Mouse (Mus musculus) stomach, embryonic 16.5 days (tissue): ENCODE results near the gene Cmas. TPM values are rescaled to one million over a fixed set of nuclear protein-coding genes. Genes with fewer than 3 reads are reported as not detected.
A peak's percentile ranks its signal among the peaks of the same experiment; 100 is the strongest.

Source experiments
- ATAC-seq: fragments of 200-750 bp; cut with Nextera tagmentation; 2 replicates; pipeline ENCODE4 v1.8.0; 2017; ENCODE audit warnings: moderate number of reproducible peaks, moderate TSS enrichment; ENCODE audit not compliant: insufficient read depth, low FRiP score
- H3K27ac ChIP-seq: fragments of 300-500 bp; sonication (generic); 2 replicates; pipeline ENCODE4 v1.5.1; 2014; ENCODE audit warnings: low read length
- H3K27me3 ChIP-seq: fragments of 300-500 bp; sonication (generic); 2 replicates; pipeline ENCODE4 v1.6.1; 2014; ENCODE audit warnings: low read length, control low read depth, mixed read lengths; ENCODE audit not compliant: control insufficient read depth, insufficient read depth
- H3K36me3 ChIP-seq: fragments of 300-500 bp; sonication (generic); 2 replicates; pipeline ENCODE4 v1.6.1; 2014; ENCODE audit warnings: low read length; ENCODE audit not compliant: control insufficient read depth, insufficient read depth
- H3K4me1 ChIP-seq: fragments of 300-500 bp; sonication (generic); 2 replicates; pipeline ENCODE4 v1.6.1; 2014; ENCODE audit warnings: low read length, control low read depth, mixed read lengths; ENCODE audit not compliant: control insufficient read depth, insufficient read depth
- H3K4me2 ChIP-seq: fragments of 300-500 bp; sonication (generic); 2 replicates; pipeline ENCODE4 v1.6.1; 2014; ENCODE audit warnings: low read depth, low read length, mixed read lengths
- H3K4me3 ChIP-seq: fragments of 300-500 bp; sonication (generic); replicated peaks from 2 replicates; pipeline ENCODE4 v1.5.1; 2014; ENCODE audit warnings: mild to moderate bottlenecking, low read length
- H3K9ac ChIP-seq: fragments of 300-500 bp; sonication (generic); 2 replicates; pipeline ENCODE4 v1.6.1; 2014; ENCODE audit warnings: low read length
- H3K9me3 ChIP-seq: fragments of 300-500 bp; sonication (generic); replicated peaks from 2 replicates; pipeline ENCODE4 v1.6.1; 2016; ENCODE audit warnings: low read length, control low read depth; ENCODE audit not compliant: control insufficient read depth
- WGBS: fragments of 180-500 bp; shearing (Covaris S2); extraction: QIAGEN DNeasy Blood & Tissue Kit; methylation state at CpG from one replicate; pipeline ENCODE4 v1.1.7; 2014; 5-methylcytosine and 5-hydroxymethylcytosine counted together
- polyA plus RNA-seq: library from polyadenylated mRNA; unstranded; fragments of >200 nt; fragmentation: Nextera tagmentation; extraction: Ambion mirVana; gene quantifications from 2 replicates; pipeline ENCODE4 v1.2.1, GENCODE M21; 2015

The Cmas gene
- polyA plus RNA-seq, 1 experiment from 2014 or later, result 90.7 TPM

DNA sequence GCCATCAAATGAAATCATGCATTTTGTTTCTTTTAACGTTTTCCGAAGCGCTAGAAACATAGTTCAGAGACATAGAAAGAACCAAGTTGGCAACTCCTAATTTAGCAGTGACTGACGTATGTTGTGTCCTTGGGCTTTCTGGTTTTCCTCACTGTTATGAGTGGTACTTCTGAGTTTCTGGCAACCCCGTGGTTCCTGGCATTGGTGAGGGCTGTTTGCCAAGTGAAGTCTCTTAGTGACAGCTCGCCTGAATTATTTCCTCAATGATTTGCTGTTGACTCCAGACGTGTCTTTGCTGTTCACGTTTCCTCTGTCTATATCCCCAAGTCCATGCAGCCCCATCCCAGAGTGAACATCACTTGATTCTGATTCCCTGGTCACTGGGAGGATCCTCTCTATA lies 34.8 kb upstream of the Cmas start:
- Histone ChIP-seq H3K4me1 (no peaks in the 10 kb centered on the region), H3K4me3 (no peak overlapping the region), H3K9ac (no peak overlapping the region), H3K27me3 (no peaks in the 10 kb centered on the region), H3K36me3 (no peaks in the 10 kb centered on the region), H3K27ac (no peak overlapping the region), H3K9me3 (0 out of 2 replicates have a peak, but pooled peaks cover 4% of the 10 kb centered on the region), H3K4me2 (no peak overlapping the region)
- 75% methylated on average over 8 of the region's 8 CpGs for WGBS
- ATAC-seq, result no peak

DNA sequence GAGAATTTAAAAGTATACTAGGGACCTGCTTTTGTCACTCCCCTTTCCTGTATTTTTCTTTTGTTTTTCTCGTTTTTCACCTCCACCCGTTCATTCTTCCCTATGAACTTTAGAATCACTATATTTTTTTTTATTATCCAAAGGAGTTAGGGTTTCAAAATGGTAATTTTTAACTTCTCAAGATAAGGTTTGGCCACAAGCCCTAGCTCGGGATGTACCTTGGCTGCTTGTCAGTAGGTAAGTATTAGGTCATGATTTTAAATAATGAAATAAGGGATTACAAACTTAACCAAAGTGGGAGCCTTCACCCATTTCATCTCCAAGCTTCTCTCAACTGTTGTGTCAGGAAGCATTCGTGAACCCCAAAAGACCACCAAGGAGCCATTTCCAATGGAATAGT lies 30.5 kb upstream of the Cmas start:
- 69% methylated on average over 4 of the region's 4 CpGs for WGBS
- no peak for ATAC-seq
- H3K4me1 ChIP-seq, result no peaks in the 10 kb centered on the region
- no peaks in the 10 kb centered on the region for H3K27me3 ChIP-seq
- H3K9me3 ChIP-seq, result 0 out of 2 replicates have a peak, but pooled peaks cover 4% of the 10 kb centered on the region
- H3K4me2 ChIP-seq, result no peak overlapping the region
- no peak overlapping the region for H3K9ac ChIP-seq
- no peaks in the 10 kb centered on the region for H3K36me3 ChIP-seq
- H3K4me3 ChIP-seq, result no peak overlapping the region
- H3K27ac ChIP-seq, result no peak overlapping the region

DNA sequence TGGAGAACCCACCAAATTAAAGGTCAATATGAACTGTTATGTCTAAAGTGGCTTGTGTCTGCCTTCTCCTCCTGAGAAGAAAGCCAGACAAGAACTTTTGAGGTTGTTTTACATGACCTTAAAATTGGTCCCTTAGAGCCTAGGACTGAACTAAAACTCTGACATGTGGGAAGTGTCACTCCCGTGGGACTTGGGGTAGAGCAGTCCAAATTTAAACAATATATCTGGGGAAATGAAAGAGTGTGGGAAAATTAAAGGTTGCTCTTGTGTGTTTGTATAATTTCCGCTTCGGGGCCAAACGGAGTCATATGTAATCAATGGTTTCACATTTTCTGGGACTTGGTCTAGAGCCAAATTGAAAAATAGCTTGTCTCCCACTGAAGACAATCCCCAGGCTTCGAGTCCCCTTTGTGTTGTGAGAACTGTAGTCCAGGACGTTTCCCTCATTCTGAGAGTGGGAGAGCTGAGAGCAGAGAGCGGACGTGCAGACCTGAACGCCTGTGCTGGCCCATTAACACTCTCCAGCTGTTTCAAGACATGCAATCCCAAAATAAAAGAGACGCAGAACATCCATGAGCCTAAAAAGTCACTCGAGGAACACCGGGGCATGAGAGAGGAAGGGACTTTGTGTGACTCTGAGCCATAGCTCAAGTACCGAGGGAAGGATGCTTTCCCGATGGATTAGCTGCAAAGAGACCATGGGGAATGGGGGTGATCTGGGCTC lies 23.8 kb upstream of the Cmas start:
- Histone ChIP-seq H3K36me3 (no peaks in the 10 kb centered on the region), H3K9me3 (no peaks in the 10 kb centered on the region), H3K4me1 (0 out of 2 replicates have a peak, but pooled peaks cover 2% of the 10 kb centered on the region), H3K4me2 (no peak overlapping the region), H3K27ac (peak overlapping the region; percentile 61), H3K4me3 (no peak overlapping the region), H3K9ac (no peak overlapping the region), H3K27me3 (no peaks in the 10 kb centered on the region)
- peak; percentile 92 for ATAC-seq
- WGBS, result 38% methylated on average over 14 of the region's 14 CpGs

DNA sequence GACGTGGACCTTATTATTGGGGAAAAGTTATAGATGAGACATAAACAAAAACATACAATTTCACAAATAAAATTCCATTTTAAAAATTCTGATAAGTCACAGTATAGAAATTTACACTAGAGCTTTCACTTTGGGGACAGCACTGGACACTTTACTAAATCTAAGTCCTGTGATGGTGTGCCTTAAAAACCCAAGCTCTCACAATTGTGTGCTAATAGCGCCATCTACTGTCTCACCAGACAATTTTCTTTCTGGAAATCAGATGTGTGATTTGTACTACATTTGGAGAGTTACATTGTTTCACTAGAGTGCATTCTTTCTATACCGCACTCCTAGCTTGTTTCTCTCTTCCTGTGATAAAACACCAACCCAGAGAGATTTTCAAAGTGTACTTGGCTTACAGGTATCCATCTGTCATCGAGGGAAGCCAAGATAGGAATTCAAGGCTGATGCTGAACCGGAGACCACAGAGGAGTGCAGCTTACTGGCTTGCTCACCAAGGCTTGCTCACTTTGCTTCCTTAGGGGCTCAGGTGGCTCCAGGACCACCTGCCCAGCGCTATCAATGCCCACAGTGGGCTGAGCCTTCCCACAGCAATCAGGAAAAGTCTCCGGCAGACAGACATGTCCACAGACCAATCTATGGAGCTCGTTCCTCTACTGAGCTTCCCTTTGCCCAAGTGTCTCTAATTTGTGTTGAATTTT lies 21.0 kb upstream of the Cmas start:
- 41% methylated on average over 8 of the region's 8 CpGs for WGBS
- ATAC-seq, result no peak
- H3K36me3 ChIP-seq, result no peaks in the 10 kb centered on the region
- no peak overlapping the region for H3K4me3 ChIP-seq
- no peaks in the 10 kb centered on the region for H3K9me3 ChIP-seq
- no peaks in the 10 kb centered on the region for H3K27me3 ChIP-seq
- H3K9ac ChIP-seq, result no peak overlapping the region
- 0 out of 2 replicates have a peak, but pooled peaks cover 2% of the 10 kb centered on the region for H3K4me1 ChIP-seq
- no peak overlapping the region for H3K27ac ChIP-seq
- no peak overlapping the region for H3K4me2 ChIP-seq

DNA sequence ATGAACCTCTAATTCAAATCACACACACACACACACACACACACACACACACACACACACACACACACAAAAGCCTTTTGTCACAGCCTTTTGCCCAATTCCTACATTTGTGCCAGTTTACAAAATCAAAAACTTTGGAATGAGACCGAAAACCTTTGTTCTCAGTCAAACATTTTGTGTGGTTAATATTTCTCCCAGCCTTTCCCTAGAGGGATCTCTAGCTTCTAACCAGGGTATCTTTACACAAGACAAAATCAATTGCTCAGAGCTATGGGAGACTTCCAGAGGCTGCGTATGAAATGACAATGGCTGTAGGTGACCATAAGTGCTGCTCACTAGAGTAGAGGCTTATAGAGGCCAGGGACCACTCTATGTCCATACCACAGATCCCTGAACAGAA lies 18.3 kb upstream of the Cmas start:
- H3K27me3 ChIP-seq, result no peaks in the 10 kb centered on the region
- no peaks in the 10 kb centered on the region for H3K4me1 ChIP-seq
- WGBS, result 82% methylated on average over 2 of the region's 2 CpGs
- no peaks in the 10 kb centered on the region for H3K9me3 ChIP-seq
- no peak overlapping the region for H3K9ac ChIP-seq
- no peak overlapping the region for H3K4me3 ChIP-seq
- H3K27ac ChIP-seq, result no peak overlapping the region
- no peaks in the 10 kb centered on the region for H3K36me3 ChIP-seq
- no peak for ATAC-seq
- H3K4me2 ChIP-seq, result no peak overlapping the region

DNA sequence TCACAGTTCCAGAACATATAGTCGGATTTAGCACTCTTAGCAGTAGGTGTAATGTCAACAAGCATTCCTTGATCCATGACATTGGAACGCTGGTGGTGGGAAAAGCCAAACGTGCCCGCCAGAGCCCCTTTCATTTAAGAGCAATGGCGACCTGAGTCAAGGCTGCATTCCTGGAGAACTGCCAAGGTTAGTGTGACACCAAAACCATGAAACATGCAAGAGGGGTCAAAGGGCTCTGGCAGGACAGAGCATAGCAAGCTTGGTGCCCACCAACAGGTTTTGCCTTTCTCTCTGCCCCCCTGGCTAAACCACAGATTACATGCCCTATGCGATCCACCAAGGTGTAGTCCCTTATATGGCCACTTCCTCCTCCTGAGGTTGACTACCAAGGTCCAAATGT lies 17.8 kb upstream of the Cmas start:
- Histone ChIP-seq H3K27me3 (no peaks in the 10 kb centered on the region), H3K9ac (no peak overlapping the region), H3K27ac (no peak overlapping the region), H3K9me3 (no peaks in the 10 kb centered on the region), H3K4me2 (no peak overlapping the region), H3K4me3 (no peak overlapping the region), H3K4me1 (no peaks in the 10 kb centered on the region), H3K36me3 (no peaks in the 10 kb centered on the region)
- 71% methylated on average over 6 of the region's 6 CpGs for WGBS
- no peak for ATAC-seq

DNA sequence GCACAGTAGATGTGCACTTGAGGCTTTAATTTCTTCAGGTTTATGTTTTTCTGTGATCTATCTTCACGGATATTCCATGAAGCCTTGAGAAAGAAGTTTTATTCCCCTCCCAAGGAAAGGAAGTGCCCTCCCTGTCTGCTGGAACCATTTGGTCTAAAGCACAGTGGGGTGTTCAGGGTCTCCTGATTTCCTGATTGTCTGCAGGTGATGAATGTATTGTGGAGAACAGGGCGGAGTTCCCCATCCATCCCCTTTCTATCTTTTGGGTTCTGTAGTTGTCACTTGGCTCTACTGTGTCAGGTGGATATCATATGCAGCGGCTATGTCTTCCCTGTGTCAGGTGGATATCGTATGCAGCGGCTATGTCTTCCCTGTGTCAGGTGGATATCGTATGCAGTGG lies 14.7 kb upstream of the Cmas start:
- no peaks in the 10 kb centered on the region for H3K9me3 ChIP-seq
- no peak overlapping the region for H3K27ac ChIP-seq
- 89% methylated on average over 6 of the region's 6 CpGs for WGBS
- no peak overlapping the region for H3K4me3 ChIP-seq
- H3K4me2 ChIP-seq, result no peak overlapping the region
- no peaks in the 10 kb centered on the region for H3K36me3 ChIP-seq
- no peak overlapping the region for H3K9ac ChIP-seq
- H3K4me1 ChIP-seq, result peaks cover 2% of the 10 kb centered on the region; the same call in 1 of the 2 replicates
- no peaks in the 10 kb centered on the region for H3K27me3 ChIP-seq
- ATAC-seq, result no peak

DNA sequence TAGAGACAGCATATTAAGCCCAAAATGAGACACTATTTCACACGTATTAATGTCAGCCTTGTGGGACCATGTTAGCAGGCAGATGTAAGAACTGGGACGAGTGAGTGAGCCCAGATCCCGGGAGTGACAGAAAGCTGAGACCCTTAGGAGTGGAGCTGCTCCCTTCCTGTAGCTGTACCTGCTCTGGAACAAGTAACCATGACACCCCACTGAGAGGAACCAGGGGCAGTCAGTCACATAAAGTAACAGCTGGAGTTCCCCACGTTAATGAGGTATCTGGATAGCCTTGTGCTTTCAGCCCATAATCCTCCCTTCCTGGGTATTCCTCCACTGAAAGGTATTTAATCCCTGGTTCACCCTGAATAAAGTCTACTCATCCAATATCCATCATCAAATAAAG lies 13.3 kb upstream of the Cmas start:
- H3K4me3 ChIP-seq, result no peak overlapping the region
- peaks cover 13% of the 10 kb centered on the region; the same call in 1 of the 2 replicates for H3K4me1 ChIP-seq
- no peaks in the 10 kb centered on the region for H3K36me3 ChIP-seq
- no peaks in the 10 kb centered on the region for H3K9me3 ChIP-seq
- H3K4me2 ChIP-seq, result no peak overlapping the region
- H3K27ac ChIP-seq, result no peak overlapping the region
- H3K9ac ChIP-seq, result no peak overlapping the region
- WGBS, result 48% methylated on average over 4 of the region's 4 CpGs
- H3K27me3 ChIP-seq, result no peaks in the 10 kb centered on the region
- peak; percentile 51; the same call in 1 of the 2 replicates for ATAC-seq

DNA sequence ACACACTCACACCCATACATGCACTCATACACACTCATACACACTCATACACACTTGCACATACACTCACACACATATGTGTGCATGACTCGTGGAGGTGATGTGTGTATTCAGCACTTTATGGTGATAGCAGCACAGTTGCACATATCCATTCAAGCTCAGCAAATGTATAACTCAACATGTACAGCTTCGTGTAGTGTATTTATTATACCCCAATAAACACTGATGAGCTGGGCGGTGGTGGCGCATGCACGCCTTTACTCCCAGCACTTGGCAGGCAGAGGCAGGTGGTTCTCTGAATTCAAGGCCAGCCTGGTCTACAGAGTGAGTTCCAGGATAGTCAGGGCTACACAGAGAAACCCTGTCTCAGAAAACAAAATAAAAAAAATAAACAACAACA lies 11.0 kb upstream of the Cmas start:
- no peak overlapping the region for H3K4me3 ChIP-seq
- no peak for ATAC-seq
- 88% methylated on average over 5 of the region's 5 CpGs for WGBS

More for the DNA sequence above, 11.0 kb upstream of the Cmas start:
- no peaks in the 10 kb centered on the region for H3K27me3 ChIP-seq
- no peak overlapping the region for H3K27ac ChIP-seq
- no peaks in the 10 kb centered on the region for H3K36me3 ChIP-seq
- no peak overlapping the region for H3K9ac ChIP-seq
- no peaks in the 10 kb centered on the region for H3K9me3 ChIP-seq
- peaks cover 18% of the 10 kb centered on the region; the same call in 1 of the 2 replicates for H3K4me1 ChIP-seq
- no peak overlapping the region for H3K4me2 ChIP-seq
